Mouse (Mus musculus) embryonic fibroblast, embryonic 13.5 days (primary cell): ENCODE data around the gene Colgalt1.

Source experiments
- CTCF ChIP-seq: IDR thresholded peaks from 2 replicates; pipeline ENCODE4 v1.5.1; 2011; ENCODE audit warnings: mild to moderate bottlenecking, control low read depth, low read length, moderate library complexity, borderline replicate concordance; ENCODE audit not compliant: insufficient read depth
- POLR2A ChIP-seq: IDR thresholded peaks from 2 replicates; pipeline ENCODE4 v1.6.1; 2011; ENCODE audit warnings: low read depth, mild to moderate bottlenecking, control low read depth, low read length, moderate library complexity

- TF ChIP-seq CTCF (no peak), POLR2A (no peak)
Observed at GRCm38 (mm10) chr8:71579476-71579875, 31.3 kb upstream of the Colgalt1 start.
